Mouse (Mus musculus): Measurements from ENCODE around the gene Dpf1. TPM values are rescaled to one million over a fixed set of nuclear protein-coding genes. Genes with fewer than 3 reads are reported as not detected.

The Dpf1 gene
- polyA plus RNA-seq, 1 experiment = 76.7 TPM

DNA sequence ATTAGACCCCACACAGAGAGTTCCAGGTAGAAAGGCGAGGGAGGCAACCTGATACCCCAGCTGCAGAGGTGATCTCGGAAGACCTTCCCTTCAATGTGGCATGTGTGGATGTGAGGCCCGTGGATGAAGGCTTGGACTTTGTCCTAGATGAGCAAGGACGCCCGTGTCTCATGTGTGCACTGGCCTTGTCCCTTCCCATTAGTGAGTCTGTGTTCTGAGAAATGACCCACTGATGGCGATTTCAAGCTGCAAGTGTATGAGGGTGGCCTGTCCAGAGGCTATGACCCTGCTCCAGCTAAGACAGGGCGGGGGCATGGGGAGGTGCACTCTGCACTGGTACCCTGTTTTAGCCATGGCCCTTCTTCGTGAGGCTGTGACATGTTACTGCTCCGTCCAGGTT, 36.5 kb downstream of the Dpf1 start:
- TF ChIP-seq GATA1 (IDR thresholded peaks at IDR 0.05; ENCODE audit: low read length) = no peak

DNA sequence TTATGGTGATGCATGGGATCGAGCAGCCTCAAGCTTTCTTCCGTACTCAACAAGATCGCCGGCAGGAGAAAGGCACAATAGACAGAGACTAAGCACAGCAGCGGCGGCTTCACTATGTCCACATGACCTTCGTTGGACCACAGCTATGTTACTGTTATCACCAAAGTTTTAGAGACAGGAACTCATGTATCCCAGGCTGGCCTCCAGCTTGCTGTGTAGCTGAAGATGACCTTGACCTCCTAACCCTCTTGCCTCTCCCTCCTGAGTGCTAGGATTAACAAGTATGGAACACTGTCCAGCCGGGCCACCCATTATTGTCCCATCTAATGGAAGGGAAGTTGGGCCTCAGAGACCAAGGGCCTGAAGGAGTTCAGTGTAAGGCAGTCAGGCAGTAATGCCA, 37.1 kb downstream of the Dpf1 start:
- no peak for TF ChIP-seq GATA1 (IDR thresholded peaks at IDR 0.05; ENCODE audit: low read length)

DNA sequence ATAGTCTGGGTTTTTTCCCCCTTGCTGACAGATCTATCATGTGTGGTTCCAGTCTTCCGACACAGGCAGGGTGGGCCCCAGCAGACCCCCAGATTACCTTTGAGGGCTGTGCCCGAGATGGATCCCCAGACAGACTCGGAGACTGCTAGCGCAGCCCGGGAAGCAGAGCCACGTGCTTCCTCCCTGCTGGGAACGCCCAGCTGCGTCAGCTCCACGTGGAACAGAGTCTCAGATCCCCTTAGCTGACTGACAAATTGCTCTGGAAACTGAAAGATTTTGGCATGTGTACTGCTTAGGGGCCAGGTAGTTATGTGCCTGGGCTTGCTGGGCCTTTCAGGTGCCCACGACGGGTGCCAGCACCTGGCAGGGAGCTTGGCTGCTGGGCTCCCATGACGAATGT, 38.0 kb downstream of the Dpf1 start:
- TF ChIP-seq GATA1 (IDR thresholded peaks at IDR 0.05; ENCODE audit: low read length) = no peak

GRCm38 (mm10) chr7:29342489-29343092, 38.8 kb downstream of the Dpf1 start:
- no peak for TF ChIP-seq GATA1 (IDR thresholded peaks at IDR 0.05; ENCODE audit: low read length)

GRCm38 (mm10) chr7:29343746-29344145, 40.0 kb downstream of the Dpf1 start:
- TF ChIP-seq GATA1 (IDR thresholded peaks at IDR 0.05; ENCODE audit: low read length) = no peak

DNA sequence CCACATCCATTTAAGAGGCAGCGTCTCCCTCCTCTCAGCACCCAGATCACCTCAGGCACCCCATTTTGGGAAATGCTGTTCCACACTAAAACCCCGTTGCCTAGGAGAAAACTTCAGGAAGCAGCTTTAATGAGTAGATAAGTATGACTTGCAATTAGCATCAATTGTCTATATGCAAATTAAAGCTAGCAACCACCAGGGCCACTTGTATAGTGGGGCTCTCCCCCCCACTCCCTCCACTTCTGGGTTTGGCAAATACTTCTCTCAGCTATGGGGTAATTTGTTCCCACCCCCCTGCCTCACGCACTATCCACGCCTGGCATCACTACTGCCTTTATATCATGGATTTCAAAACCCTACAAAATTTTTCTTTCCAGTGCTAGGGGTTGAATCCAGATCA, 41.8 kb downstream of the Dpf1 start:
- no peak for TF ChIP-seq GATA1 (IDR thresholded peaks at IDR 0.05; ENCODE audit: low read length)

DNA sequence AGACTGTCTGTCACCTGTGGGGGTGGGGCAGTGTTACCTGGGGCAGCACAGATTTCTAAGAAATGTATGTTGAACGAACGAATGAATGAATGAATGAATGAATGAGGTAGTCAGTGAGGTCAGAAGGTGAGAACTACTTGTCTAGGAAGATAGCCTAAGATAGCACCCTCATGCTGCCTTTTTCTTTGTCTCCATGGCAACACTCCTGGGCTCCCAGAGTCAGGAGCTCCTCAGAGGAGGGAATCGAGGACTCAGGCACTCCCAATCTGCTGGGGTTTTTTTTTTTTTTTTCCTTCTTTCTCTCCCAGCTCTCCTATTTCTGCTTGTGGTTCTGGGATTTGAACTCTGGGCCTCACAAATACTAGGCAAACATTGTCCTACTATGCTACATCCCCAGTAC, 42.5 kb downstream of the Dpf1 start:
- no peak for TF ChIP-seq GATA1 (IDR thresholded peaks at IDR 0.05; ENCODE audit: low read length)

GRCm38 (mm10) chr7:29350489-29350888, 46.7 kb downstream of the Dpf1 start:
- no peak for TF ChIP-seq GATA1 (IDR thresholded peaks at IDR 0.05; ENCODE audit: low read length)

DNA sequence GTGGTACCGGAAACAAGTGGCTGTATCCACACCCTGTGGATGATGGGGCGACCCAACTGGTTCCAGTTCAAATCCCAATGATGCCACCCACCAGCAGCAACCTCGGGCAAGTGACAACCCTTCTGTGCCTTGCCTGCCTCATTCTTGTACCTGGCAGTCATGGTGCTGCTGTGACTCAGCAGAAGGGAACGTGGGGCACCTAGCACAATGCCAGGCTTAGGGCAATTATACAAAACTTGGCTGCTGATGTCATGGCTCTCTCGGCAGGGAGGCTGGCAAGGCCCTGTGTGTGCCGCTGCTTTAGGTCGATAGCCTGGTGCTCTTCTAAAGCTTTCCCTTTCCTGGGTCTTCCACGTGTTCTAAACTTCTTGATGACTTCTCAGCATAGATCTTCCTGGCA, 48.5 kb downstream of the Dpf1 start:
- TF ChIP-seq GATA1 (IDR thresholded peaks at IDR 0.05; ENCODE audit: low read length) = no peak

DNA sequence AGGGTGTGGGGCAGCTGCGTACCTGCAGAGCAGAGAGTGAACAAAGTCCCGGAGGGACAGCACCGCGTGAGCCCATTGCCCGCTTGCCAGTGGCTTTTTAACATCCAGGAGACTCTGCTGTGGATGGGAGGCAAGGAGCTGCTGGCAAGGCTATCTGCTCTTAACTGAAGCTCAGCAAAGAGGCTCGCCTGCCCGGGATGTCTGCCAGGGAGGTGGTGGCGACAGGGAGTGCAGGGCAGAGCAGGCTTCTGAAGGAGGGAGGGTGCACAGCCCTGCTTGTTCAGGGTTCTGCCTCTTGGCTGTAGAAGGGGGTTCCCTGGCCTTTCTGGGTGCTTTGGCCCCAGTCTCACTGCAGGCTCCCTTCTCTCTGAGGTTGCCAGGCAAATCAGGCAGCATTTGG, 50.4 kb downstream of the Dpf1 start:
- no peak for TF ChIP-seq GATA1 (IDR thresholded peaks at IDR 0.05; ENCODE audit: low read length)

DNA sequence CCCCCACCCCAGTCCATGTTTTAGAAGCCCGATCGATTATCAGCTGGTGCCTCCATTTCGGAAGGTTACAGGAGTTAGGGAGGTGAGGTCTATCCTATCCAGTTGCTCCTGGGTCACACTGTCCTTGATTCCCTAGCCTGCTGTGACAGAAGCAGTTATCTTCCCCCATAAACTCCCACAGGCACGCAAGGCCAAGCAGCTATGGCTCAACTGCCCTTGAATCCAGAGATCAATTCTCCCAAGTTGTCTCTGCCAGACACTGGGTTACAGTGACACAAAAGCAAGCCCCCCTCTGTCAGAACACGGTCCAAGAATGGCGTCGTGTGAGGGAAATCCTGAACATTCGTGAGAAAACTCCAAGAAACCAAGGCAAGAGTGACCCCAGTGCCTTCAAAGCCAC, 51.7 kb downstream of the Dpf1 start:
- no peak for TF ChIP-seq GATA1 (IDR thresholded peaks at IDR 0.05; ENCODE audit: low read length)

DNA sequence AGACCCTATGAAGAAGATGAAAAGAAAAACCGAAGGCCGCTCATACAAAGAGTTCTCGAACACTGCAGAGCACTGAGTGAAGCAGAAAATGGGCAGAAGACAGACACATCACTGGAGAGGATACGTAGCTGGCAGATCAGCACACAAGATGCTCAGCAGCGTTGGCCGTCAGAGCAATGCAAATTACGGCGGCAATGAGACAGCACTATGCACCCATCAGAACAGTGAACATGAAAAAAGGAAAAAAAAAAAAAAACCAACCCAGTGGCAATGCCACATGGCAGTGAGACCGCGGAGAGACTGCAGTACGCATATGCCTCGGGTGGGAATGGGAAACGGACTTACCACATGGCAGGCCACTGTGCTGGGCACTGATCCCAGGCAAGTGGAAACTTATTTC, 57.7 kb downstream of the Dpf1 start:
- no peak for TF ChIP-seq GATA1 (IDR thresholded peaks at IDR 0.05; ENCODE audit: low read length)

- TF ChIP-seq GATA1 (IDR thresholded peaks at IDR 0.05; ENCODE audit: low read length) = no peak
Observed at GRCm38 (mm10) chr7:29364052-29364451, 60.3 kb downstream of the Dpf1 start.

DNA sequence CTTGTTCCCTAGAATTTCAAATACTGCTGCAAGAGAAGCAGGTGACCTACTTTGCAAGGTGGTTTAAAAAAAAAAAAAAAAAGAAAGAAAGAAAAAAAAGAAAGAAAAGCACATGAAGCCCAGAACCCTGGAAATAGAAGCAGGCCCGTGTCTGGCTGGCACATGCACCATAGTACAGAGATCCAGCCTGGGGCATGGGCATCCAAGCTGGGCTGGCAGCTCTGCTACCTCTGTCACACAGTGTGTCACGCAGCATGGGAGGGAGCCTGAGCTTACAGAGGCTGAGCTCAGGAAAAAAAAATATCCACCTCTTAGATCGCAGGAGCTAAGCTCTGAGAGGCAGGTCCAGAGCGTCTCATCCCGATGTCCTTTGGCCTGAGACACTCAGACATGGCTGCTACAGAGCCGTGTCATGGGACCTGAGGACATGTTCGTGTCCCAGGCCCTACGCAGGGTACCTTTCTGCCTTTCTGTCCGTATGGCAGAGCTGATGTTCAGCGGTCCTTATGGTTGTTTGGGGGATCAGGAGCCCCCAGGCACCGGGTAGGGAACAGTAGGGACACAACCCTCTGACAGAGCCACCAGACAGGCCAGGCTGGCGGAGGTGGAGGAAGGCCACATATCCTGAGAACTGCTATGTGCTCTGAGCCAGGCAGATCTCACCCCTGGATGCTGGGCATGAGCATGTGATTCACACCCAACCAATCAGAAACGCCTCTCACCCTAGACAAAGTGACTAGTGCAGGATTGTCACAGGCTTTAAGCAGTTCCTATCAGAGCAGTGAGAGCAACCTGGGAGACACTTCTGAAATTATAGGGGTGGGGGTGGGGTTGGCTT, 63.6 kb downstream of the Dpf1 start:
- no peak for TF ChIP-seq GATA1 (IDR thresholded peaks at IDR 0.05; ENCODE audit: low read length)

Other genes starting within 250 kb of the Dpf1 start
- gene Ryr1, start 178.8 kb upstream of the Dpf1 start, polyA plus RNA-seq (2012) = 0.02 TPM in 1 of 2 replicates, not detected in the other
- 1.8 and 1.9 TPM in 2 replicates for gene Rasgrp4, start 169.1 kb upstream of the Dpf1 start, polyA plus RNA-seq (2012)
- 75.9 and 77.6 TPM in 2 replicates for gene Fam98c, start 147.7 kb upstream of the Dpf1 start, polyA plus RNA-seq (2012)
- 0.17 and 0.27 TPM in 2 replicates for gene Ggn, start 133.7 kb upstream of the Dpf1 start, polyA plus RNA-seq (2012)
- gene Spred3, start 133.5 kb upstream of the Dpf1 start, polyA plus RNA-seq (2012) = 0.72 and 1.1 TPM in 2 replicates
- 131 and 197 TPM in 2 replicates for gene Psmd8, start 123.2 kb upstream of the Dpf1 start, polyA plus RNA-seq (2012)
- not detected in 2 replicates for gene Catsperg1, start 89.9 kb upstream of the Dpf1 start, polyA plus RNA-seq (2012)
- gene Kcnk6, start 71.4 kb upstream of the Dpf1 start, polyA plus RNA-seq (2012) = not detected in 2 replicates
- 342 and 349 TPM in 2 replicates for gene Yif1b, start 65.6 kb upstream of the Dpf1 start, polyA plus RNA-seq (2012)
- 0.05 TPM in 1 of 2 replicates, not detected in the other for gene 2200002D01Rik, start 55.5 kb upstream of the Dpf1 start, polyA plus RNA-seq (2012)
- 86.4 and 112 TPM in 2 replicates for gene Spint2, start 22.0 kb upstream of the Dpf1 start, polyA plus RNA-seq (2012)
- gene Ppp1r14a, start 14.6 kb upstream of the Dpf1 start, polyA plus RNA-seq (2012) = 0.18 and 0.19 TPM in 2 replicates
- gene Sipa1l3, start 214.7 kb downstream of the Dpf1 start, polyA plus RNA-seq (2012) = 192 and 247 TPM in 2 replicates

Data from G1E-ER4 (cell line).